Mouse (Mus musculus) CD4-positive, CD25-positive, alpha-beta regulatory T cell, adult 4 months (primary cell): Measurements from ENCODE around the gene Kdm6b. TPM values are rescaled to one million over a fixed set of nuclear protein-coding genes. Genes with fewer than 3 reads are reported as not detected.

Experiments used
- ATAC-seq: one replicate; pipeline ENCODE4 v1.8.0; 2017
- polyA plus RNA-seq, 2 experiments: library from polyadenylated mRNA; unstranded; fragments of 100-300 nt; shearing (Covaris generic); gene quantifications; one replicate each; pipeline ENCODE4 v1.2.1; 2017

The Kdm6b gene
- polyA plus RNA-seq, 2 experiments from 2014 or later = 30.7 to 32.6 TPM

- ATAC-seq = no peak
Measured at GRCm38 (mm10) chr11:69386758-69387157, 26.7 kb downstream of the Kdm6b start.

- ATAC-seq = no peak
Measured at GRCm38 (mm10) chr11:69384979-69385378, 28.5 kb downstream of the Kdm6b start.

- no peak for ATAC-seq
Measured at GRCm38 (mm10) chr11:69382478-69383105, 30.9 kb downstream of the Kdm6b start.

DNA sequence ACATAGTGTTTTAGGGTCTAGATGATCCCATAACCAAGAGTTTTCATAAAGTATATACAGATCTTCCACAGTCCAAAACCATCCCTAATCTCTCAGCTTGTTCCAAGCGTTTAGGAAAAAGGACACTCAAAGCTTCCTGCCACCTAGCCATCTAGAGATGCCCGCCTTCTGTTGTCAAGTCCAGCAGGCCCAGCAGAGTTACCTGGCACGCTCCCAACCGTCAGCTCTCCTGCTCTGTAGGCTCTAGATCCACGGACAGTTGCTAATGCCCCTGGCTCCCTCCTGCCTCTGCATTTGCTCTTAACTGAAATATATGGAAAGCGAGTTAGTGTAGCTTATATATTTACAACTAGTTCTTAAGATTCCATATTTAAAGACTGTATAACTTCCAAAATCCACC is 32.1 kb downstream of the Kdm6b start:
- ATAC-seq = no peak

DNA sequence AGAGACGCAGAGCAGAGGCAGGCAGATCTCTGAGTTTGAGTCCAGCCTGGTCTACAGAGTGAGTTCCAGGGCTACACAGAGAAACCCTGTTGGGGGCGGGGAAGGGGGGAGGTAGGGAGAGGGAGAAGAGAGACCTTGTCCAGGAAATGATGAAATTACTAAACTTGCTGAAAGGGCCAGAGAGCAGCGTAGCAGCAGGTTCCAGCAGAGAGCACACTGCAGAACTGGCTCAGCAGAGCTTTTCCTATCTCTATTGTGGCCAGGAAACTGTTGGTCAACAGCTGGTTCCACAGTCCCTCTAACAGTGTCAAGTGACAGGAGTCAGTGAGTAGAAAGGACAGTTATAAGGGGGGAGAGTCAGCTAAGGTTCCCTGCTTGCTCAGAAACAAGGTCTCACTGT is 33.9 kb downstream of the Kdm6b start:
- no peak for ATAC-seq

GRCm38 (mm10) chr11:69377766-69378165 is 35.7 kb downstream of the Kdm6b start:
- ATAC-seq = no peak

DNA sequence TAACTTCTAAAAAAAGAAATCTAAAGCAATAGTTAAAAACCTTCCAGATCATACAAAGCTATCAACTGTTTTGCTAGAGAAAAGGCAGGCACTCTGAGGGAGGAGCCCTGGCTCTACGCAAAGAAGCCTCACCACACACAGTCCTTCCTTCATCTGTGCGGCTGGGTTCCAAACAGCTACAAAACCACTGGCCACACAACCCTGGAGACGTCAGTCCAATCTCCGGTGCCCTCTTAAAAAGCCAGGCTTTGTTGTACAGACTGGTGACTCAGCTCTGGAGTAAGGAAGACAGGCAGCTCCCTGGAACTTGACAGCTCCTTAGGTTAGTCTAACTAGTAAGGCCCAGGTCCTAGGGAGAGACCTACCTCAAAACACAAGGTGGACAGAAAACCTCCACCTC is 37.8 kb downstream of the Kdm6b start:
- ATAC-seq = no peak

DNA sequence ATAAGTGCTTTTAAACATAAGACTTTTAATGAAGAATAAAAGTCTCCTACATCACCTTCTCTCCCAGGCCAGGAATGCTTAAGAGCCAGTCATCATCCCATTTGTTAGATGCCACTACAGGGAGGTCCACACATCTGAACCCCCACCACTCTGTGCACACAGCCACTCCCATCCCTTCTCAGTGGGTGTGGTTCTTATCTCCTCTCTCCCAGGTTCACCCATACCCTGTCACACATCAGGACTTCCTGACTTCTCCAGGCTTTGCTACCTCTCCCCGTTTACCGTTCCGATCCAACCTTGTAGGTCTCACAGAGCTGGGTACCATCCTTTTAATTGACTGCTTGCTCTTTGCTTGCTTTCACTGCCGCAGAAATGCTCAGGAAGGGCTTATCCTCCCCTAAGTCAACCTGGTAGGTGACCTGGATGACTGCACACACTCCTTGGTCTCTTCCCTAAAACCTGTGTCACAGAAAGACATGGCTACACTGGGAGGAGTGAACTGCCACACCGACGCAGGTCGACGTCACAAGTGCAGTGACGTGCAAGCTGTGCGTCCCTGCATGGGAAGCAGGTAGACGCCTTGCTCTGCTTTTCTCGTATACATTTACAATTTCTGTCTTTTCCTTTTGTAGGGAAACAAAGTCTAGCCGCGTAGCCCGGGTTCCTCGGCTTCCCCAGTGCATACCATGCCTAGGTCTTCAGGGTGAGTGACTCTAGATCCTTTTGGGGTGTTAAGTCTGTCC is 40.1 kb downstream of the Kdm6b start:
- ATAC-seq = no peak

DNA sequence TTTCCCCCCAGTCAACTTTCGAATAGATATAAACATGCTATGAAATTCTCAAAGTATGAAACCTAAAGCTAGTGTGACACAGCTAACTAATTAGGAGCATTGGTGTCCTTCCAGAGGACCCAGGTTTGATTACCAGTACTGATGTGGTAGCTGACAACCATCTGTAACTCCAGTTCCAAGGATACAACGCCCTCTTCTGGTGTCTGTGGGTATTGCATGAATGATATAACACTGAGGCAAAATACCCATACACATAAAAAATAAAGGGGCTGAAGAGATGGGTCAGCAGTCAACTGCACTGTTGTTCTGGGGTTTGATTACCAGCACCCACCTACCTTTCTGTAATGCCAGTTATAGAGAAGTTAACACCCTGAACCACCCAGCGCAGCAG is 40.7 kb downstream of the Kdm6b start:
- no peak for ATAC-seq

- peak; percentile 37 for ATAC-seq
Measured at GRCm38 (mm10) chr11:69372056-69372779, 41.3 kb downstream of the Kdm6b start.

- no peak for ATAC-seq
Measured at GRCm38 (mm10) chr11:69371601-69372000, 41.9 kb downstream of the Kdm6b start.

- ATAC-seq = no peak
Measured at GRCm38 (mm10) chr11:69370817-69371215, 42.7 kb downstream of the Kdm6b start.

- no peak for ATAC-seq
Measured at GRCm38 (mm10) chr11:69369990-69370816, 43.3 kb downstream of the Kdm6b start.

DNA sequence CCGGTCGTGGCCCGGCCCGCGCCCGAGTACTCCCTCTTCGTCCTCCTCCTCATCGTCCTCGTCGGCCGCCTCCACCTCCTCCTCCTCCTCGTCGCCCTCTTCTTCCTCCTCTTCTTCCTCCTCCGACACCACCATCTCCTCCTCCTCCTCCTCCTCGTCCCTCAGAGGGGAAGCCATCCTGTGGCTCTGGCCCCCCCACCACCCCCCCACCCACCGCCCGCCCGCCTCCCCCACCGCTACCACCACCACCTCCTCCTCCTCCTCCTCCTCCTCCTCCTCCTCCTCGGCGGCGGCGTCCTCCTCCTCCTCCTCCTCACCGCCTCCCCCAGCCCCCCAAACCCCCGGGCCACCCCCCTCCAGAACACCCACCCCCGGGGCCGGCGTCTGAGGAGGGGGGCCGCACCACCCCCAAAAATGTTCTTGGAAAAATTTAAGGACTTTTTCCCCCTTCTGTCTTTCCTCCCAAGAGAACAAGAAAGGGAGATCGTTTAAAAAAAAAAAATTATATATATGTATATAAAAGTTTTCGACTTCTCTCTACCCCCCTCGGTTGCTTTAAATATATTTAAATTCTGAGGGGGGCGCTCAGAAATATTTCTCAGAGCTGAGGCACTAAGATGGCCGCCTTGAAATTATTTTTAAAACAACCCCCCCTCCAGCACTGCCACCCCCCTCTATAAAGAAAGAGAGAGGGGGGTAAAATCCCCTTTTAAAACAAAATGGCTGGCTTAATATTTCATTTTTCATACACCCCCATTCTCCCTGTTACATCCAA is 44.1 kb downstream of the Kdm6b start, which contains the start of gene Chd3:
Gene Chd3 (minus strand): TSS at position 192 of the 775 bp plus-strand sequence.
- no peak for ATAC-seq

GRCm38 (mm10) chr11:69368356-69369214 is 44.9 kb downstream of the Kdm6b start:
- no peak for ATAC-seq

DNA sequence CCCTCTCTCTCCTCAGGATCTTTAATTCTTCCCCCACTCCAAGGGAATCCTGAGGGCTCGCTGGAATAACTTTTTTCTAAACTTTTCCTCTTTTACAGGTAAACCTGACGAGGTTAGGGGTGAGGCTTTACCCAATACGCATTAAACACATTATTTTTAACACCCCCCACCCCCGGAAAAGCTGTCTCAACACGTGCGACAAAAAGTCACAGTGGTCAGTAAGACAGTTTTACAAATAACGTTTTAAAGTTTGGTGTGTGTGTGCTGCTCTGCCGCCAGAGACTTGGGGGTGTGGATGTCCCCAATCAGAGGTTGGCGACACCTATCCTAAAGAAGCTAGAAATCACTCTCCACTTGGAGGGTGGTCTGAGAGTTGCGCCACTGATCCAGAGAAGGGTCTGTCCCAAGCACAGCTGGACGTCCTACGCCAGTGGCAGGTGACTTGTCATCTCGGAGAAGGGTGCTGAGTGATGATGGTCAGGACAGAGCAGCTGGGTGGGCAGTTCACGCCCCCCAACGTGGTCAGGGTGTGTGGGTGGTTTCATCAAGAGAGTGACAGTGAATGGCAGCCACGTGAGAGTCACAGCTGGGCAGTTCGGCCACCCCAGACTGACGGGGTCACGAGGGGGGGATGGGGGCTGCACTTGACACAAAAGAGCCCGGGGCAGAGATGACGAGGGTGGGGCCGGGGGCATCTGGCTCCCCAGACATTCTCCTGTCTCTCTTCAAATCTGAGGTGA is 45.7 kb downstream of the Kdm6b start:
- no peak for ATAC-seq

DNA sequence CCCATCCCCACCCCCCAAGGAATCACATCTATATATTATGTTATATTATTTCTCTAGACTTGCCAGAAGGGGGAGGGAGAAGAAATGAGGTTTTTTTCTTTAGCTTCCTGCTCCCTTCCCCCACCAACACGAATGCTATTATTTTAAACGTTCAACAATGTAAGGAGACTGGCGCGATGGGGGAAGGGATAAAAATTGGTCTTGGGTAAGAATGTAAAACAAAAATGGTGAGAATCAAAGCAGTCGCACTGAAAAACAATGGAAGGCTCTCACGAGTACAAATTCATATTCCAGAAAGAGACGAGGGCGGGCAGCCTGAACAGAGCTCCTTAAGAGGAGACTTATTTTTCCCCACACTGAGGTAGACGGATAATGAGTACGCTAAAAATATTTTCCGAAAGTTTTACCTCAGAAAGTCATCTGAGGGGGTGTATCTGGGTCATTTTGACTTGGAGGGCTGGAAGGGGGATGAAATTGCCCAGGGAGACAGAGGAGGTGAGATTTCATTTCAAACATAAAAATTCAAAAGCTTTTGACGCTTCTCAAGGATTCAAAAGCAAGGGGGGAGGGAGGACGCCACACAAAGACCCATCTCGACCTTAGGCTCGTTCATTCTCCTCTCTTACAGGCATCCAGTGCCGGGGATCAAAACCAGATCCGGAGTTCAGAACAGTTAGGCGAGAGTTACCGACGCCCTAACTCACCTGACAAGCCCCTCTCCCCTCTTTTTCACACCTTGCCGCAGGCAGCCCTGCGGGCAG is 46.4 kb downstream of the Kdm6b start:
- ATAC-seq = peak; percentile 0

DNA sequence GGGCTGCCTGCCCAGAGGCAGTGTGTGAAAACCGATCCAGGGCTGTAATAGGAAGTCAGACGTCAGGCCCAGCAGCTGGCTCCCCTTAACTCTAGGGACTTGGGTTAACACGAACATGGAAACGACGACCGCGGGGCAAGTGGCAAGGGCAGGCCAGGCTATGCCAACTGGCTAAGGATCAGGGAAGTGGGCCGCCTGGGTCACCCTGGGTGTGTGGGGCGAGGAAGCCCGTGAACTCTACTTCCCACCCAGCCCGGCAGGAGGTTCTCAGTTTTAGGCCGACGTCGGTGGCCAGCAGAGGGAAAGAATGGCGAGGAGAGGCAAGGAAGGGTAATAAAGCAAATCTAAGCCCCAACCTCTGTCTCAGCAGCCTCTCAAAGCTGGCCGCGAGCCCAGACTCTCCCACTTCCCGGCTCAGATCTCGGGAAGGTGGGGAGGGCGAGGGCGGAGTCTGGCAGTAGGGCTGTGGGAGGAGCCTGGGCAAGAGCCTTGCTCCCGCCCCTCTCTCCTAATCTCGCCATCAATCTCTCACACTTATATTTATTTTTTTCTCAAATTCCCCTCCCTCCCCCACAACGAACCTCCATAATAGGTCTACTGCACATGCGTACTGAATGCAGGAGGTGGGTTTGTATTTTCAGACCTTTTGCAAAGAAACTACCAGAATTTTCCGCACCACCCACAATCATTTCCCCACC is 47.2 kb downstream of the Kdm6b start:
- peak; percentile 84 for ATAC-seq

DNA sequence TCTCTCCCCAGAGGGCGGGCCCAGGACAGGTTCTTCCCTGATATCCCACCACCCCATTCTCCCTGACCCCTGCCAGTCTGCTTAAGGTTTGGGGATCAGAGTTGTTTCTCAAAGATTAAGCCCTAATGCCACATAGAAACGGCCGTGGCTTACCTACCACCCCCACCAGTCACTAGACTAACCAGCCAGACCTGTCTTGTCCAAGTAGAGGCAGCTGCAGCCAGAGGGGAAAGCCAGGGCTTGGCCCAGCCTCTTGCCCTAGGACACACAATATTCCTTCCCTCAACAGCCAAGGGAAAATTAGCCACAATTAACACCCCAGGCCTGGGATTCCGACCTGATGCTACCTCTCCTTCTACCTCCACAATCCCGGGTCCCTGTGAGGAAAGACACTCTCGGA is 47.8 kb downstream of the Kdm6b start:
- ATAC-seq = no peak
